Mouse (Mus musculus): ENCODE measurements around the gene Ap4s1.

GRCm38 (mm10) chr12:51704572-51704971 lies 13.7 kb downstream of the Ap4s1 start:
- TF ChIP-seq GATA1 (IDR thresholded peaks at IDR 0.05; ENCODE audit: low read length) = no peak
- no peak for TF ChIP-seq TAL1 (IDR thresholded peaks at IDR 0.05; ENCODE audit: low read length)

Measured in erythroblast, embryonic 14.5 days (primary cell).